ENCODE assay signal across 22 mouse cellular contexts in the genomic region with DNA sequence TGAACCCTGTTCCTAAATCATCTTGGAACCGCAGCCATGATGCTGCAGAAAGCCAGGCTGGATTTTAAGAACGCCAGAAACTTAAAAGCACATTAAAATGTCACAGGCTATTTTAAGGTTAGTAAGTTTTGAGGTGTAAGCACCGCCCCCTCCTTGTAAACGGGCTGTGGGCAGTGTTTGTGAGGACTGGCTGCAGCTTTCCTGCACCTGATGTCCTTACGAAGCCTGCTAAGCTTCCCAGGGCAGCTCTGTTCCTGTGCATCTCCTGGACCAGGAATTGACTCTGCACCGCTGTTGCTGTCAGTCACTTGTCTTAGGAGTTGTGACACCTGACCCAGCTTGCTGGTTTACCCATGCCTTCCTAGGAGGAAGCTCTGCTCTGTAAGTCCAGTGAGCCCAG. TPM values are rescaled to one million over a fixed set of nuclear protein-coding genes. Genes with fewer than 3 reads are reported as not detected.
DNase-seq lines count a peak whose midpoint lies in the region; ATAC-seq lines count a peak whose summit lies in the region.
"Had no signal": no experiment of that assay in that cellular context is flagged by ENCODE, and none has a peak within 500 bp of the region (broad histone marks: within the 10 kb centered on the region; RNA-seq: fewer than 3 reads in every experiment).

No protein-coding gene starts in this region.

- ATAC-seq in limb, embryonic 11.5 days (ENCODE audit: insufficient number of reproducible peaks, low FRiP score, low TSS enrichment, low read depth) = no peak
- ATAC-seq: activated CD4-positive, CD25-positive, alpha-beta regulatory T cell, adult 4 months; forebrain, embryonic 14.5 days; intestine, embryonic 15.5 days; Patski had no signal

- 36% methylated on average over 6 of the region's 6 CpGs for WGBS in limb, embryonic 11.5 days
- WGBS in limb, embryonic 10.5 days = 69% methylated on average over 6 of the region's 6 CpGs

- H3K4me1 ChIP-seq in limb, embryonic 11.5 days (ENCODE audit: control insufficient read depth, insufficient read depth, low read length) = no peaks in the 10 kb centered on the region
- H3K4me1 ChIP-seq in limb, embryonic 10.5 days = peaks cover 18% of the 10 kb centered on the region
- H3K4me1 ChIP-seq: embryonic facial prominence, embryonic 15.5 days; intestine, embryonic 15.5 days had no signal

- H3K27ac ChIP-seq in limb, embryonic 11.5 days (replicated peaks; ENCODE audit: low read depth, low read length) = no peak overlapping the region
- no peak overlapping the region for H3K27ac ChIP-seq in limb, embryonic 10.5 days
- H3K27ac ChIP-seq: embryonic facial prominence, embryonic 15.5 days; forebrain, embryonic 10.5 days; hindbrain, embryonic 10.5 days; hindbrain, embryonic 14.5 days; intestine, embryonic 15.5 days had no signal

- no peak overlapping the region for H3K4me2 ChIP-seq in limb, embryonic 11.5 days (ENCODE audit: low read depth, severe bottlenecking)
- H3K4me2 ChIP-seq: embryonic facial prominence, embryonic 15.5 days; heart, embryonic 12.5 days; hindbrain, embryonic 14.5 days; intestine, embryonic 15.5 days had no signal

- intact Hi-C loops in gastrocnemius, postnatal 36 days (cut with DNase I) = no loop called here

- no peaks in the 10 kb centered on the region for H3K36me3 ChIP-seq in limb, embryonic 11.5 days (ENCODE audit: control insufficient read depth, insufficient read depth, low read length)
- H3K36me3 ChIP-seq in limb, embryonic 10.5 days = no peaks in the 10 kb centered on the region
- H3K36me3 ChIP-seq: embryonic facial prominence, embryonic 15.5 days; forebrain, embryonic 10.5 days; heart, embryonic 12.5 days; hindbrain, embryonic 10.5 days; intestine, embryonic 15.5 days had no signal

- no peaks in the 10 kb centered on the region for H3K9me3 ChIP-seq in limb, embryonic 11.5 days (ENCODE audit: control insufficient read depth, low read length)
- H3K9me3 ChIP-seq in limb, embryonic 10.5 days (replicated peaks) = no peaks in the 10 kb centered on the region
- H3K9me3 ChIP-seq: embryonic facial prominence, embryonic 15.5 days; forebrain, embryonic 10.5 days; heart, embryonic 12.5 days; hindbrain, embryonic 10.5 days; intestine, embryonic 15.5 days had no signal

- H3K27me3 ChIP-seq in limb, embryonic 11.5 days (ENCODE audit: control insufficient read depth, insufficient read depth, low read length) = no peaks in the 10 kb centered on the region
- no peaks in the 10 kb centered on the region for H3K27me3 ChIP-seq in limb, embryonic 10.5 days (ENCODE audit: low read depth, poor library complexity, severe bottlenecking)
- H3K27me3 ChIP-seq: embryonic facial prominence, embryonic 15.5 days; heart, embryonic 12.5 days; intestine, embryonic 15.5 days; Patski had no signal

- H3K4me3 ChIP-seq in limb, embryonic 11.5 days (ENCODE audit: low read depth, low read length) = no peak overlapping the region
- H3K4me3 ChIP-seq in limb, embryonic 10.5 days = no peak overlapping the region
- H3K4me3 ChIP-seq: embryonic facial prominence, embryonic 15.5 days; erythroblast, embryonic 14.5 days; forebrain, embryonic 10.5 days; heart, embryonic 12.5 days; hindbrain, embryonic 10.5 days; intestine, embryonic 15.5 days had no signal

- peak; percentile 48 for DNase-seq in gastrocnemius, adult 18-20 months (ENCODE audit: low spot score)
- no peak for DNase-seq in gastrocnemius, postnatal 36 days
- peak; percentile 32 for DNase-seq in limb, embryonic 11.5 days (ENCODE audit: low spot score)
- no peak for DNase-seq in limb, embryonic 10.5 days (ENCODE audit: low spot score)
- DNase-seq in gastrocnemius, postnatal 25 days = peak; percentile 61
- no peak for DNase-seq in testis, postnatal 10 days (ENCODE audit: low spot score)
- no peak for DNase-seq in cerebellum, postnatal 36 days
- DNase-seq: adrenal gland, postnatal 14 days; cerebellum, adult 2 months; cerebellum, postnatal 10 days; embryo, embryonic 11 days had no signal

- H3K9ac ChIP-seq in limb, embryonic 11.5 days (ENCODE audit: low read length) = no peak overlapping the region
- H3K9ac ChIP-seq: embryonic facial prominence, embryonic 15.5 days; heart, embryonic 12.5 days; hindbrain, embryonic 14.5 days; intestine, embryonic 15.5 days had no signal

RNA-seq across cellular contexts. Expression of a gene that starts 24.8 kb away (rescaled TPM):
- 100 to 1,000 TPM; 118 to 136 TPM for total RNA-seq in gastrocnemius, adult 18-20 months (2021)
- total RNA-seq in gastrocnemius, postnatal 36 days (2021) = 100 to 1,000 TPM in 1 of 2 experiments, 10 to 100 TPM in 1; 96.1 to 134 TPM
- polyA plus RNA-seq in limb, embryonic 11.5 days (2014; fragmentation: Nextera tagmentation; extraction: Ambion mirVana) = 1.7 TPM in 2 replicates
- polyA plus RNA-seq in limb, embryonic 10.5 days (2016; fragmentation: Nextera tagmentation; extraction: Ambion mirVana) = 1.3 and 1.6 TPM in 2 replicates
- total RNA-seq in gastrocnemius, postnatal 25 days (2021) = 100 to 1,000 TPM; 106 to 147 TPM
- total RNA-seq: common myeloid progenitor, adult 5-6 weeks had no signal
- polyA plus RNA-seq: activated CD4-positive, CD25-positive, alpha-beta regulatory T cell, adult 4 months; erythroblast, embryonic 14.5 days had no signal

Comparison
In these comparisons a context has a peak if more than half of its experiments do, and no peak if none do; other contexts are left out.
1. DNase-seq: peak in gastrocnemius, adult 18-20 months (single experiment), limb, embryonic 11.5 days (single experiment) and gastrocnemius, postnatal 25 days (single experiment); none in gastrocnemius, postnatal 36 days (0 of 2), limb, embryonic 10.5 days (single experiment), testis, postnatal 10 days (single experiment) and cerebellum, postnatal 36 days (0 of 2).